Mouse (Mus musculus) layer of hippocampus, adult 9-10 months (tissue): ENCODE data around the gene Msx1.

Source experiments
- DNase-seq: peaks from one replicate; pipeline ENCODE4 v3.0.0; 2022; ENCODE audit warnings: low spot score

The Msx1 gene

DNA sequence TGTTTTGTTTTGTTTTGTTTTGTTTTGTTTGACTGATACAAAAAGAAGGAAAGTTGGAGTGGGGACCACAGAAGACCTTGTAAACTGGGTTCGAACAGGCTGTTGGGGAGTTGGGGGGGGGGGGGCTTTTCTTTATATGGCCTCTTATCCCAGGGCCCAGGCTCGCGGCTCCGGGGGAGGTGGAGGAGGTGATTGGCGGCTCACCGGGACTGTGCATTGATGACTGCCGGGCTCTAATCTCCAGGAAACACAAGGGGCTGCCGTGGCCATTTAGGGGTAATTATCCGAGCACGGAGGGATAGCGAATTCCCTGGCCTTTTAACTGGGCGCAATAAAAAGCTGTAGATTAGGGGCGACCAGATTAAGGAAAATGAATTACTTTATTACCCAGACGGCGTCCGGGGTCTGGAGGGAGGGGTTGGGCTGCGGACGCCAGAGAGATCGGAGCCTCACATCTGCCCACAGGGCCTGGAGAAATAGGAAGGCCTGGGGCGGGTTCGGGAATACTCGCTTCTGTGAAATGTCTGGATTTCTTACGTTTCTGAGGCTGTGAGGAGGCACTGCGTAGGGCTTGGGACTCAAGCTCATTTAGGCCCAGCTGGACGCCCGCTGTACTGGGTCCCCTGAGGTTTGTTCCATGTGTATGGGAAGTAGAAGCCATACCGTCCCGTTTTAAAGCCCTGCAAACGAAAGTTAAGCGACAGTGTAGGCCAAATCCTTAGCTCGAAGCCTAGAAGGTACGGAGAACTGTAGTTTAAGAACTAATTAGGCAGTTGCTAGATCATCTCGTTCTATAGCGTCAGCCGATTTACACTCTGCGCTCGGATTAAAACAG, 1.4 kb upstream of the Msx1 start:
- no peak for DNase-seq

DNA sequence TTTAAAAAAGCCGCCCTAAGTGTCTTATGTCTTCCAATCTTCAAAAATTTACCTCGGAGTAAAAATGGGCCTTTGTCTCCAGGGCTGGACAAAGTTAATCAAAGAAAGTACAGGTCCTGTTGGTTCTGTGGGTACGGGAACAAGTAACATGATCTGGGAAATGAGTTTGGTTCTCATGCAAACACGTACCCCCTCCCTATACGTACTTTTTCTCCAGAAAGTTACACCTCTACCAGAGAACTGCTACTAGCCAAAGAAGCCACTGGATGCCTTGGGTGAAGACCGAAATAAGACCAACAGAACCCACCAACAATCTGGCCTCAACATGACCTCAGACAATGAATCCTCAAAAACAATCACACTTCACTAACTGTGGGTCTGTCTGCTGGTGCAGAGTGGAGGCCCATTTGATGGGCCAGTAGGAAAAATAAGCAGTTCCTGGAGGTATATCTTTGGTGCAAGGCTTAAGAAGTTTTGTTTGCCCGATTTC, 773 bp upstream of the Msx1 start:
- no peak for DNase-seq

DNA sequence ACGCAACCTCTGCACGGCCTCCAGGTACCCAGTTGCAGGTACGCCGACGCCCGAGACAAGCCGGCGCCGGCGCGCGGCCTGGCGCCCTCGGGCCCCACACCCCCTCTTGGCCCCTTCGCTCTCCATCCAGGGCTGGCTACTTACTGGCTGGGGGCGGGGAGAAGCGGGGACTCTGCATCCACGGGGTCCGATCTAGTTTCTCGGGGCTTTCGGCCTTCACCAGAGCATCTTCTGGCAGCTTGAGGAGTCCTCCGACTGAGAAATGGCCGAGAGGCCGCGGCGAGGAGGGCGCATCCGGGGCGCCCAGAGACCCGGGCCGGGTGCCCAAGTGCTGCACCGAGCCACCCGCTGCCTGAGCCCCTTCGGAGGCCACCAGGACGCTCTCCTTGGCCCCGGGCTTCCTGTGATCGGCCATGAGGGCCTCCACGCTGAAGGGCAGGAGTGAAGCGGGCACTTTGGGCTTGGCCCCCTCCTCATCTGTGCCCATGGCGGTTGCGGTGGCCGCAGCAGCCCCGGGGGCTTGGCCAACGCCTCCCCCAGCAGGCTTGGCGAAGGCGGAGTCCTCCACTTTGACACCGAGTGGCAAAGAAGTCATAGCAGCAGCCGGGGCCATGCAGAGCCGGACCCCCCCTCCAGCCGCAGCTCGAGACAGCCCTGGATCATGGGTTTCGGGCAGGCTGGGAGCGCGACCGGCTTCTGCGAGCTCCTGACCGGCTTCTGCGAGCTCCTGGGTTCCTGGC, 492 bp downstream of the Msx1 start:
- DNase-seq, result no peak

DNA sequence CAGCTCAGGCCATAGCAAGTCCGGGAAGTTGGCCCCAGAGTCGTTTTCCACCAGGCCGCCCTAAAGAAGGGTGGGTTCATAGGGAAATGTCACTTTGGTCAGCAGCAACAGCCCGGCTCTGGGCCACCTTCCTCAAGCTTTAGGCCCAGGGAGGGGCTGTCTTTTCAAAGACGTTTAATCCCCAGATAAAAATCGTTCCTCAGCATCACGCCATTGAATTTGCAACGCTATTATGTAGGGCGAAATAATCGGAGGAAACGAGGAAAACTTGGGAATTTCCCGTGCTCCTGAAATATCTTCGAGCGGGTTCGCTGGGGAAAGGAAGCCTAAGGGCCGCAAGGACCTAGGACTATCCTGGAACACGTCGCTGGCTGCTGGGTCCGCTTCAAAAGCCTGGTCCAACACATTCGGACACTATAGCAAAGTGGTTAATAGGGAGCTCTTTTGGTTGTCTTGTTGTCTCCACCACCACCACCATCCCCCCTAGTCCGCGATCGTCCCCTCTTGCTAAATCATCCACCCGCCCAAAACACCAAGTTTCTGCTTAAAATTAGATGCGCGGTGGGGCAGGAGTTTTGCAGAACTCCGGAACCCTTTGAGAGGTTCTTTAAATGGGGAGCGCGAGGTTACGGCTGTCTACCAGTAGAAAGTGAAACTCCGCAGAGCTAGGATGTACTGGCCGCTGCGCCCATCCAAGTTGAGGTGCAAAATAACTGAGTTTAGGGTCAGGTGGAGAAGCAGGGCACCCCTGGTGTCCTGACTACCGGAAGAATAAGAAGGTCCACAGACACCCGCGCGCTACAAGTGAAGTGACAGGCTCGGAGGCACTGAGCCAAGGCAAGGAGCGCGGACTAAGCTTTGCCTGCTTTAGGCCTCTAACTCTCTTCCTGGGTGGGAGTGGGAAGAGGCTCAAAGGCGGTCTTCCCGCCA, 1.3 kb downstream of the Msx1 start:
- DNase-seq, result no peak

DNA sequence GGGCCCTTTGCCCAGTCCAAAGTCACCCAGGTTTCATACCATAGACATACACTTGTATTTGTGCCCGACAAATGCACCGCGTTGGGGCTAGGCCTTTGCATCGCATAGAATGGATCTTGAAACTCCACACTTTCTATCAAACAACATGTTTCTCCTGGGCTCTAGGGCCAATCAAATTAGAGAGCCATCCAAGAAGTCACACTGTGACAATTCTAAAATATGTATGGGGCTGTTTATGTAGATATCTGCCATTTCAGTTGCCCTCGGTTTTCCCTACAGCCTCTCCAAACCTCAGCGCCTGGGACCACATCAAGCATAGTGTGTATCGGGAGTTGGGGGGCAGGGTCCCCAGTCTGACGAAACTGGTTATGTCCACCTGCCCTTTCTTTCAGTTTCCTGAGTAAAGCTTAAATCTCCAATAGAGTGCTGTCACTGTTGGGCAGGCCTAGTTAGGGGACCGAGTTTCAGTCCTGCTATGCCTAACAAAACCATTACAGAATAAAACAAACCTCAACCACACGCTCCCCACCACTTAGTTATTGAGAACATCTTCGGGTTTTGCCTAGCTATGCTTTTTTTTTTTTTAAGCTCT, 2.2 kb downstream of the Msx1 start:
- no peak for DNase-seq

DNA sequence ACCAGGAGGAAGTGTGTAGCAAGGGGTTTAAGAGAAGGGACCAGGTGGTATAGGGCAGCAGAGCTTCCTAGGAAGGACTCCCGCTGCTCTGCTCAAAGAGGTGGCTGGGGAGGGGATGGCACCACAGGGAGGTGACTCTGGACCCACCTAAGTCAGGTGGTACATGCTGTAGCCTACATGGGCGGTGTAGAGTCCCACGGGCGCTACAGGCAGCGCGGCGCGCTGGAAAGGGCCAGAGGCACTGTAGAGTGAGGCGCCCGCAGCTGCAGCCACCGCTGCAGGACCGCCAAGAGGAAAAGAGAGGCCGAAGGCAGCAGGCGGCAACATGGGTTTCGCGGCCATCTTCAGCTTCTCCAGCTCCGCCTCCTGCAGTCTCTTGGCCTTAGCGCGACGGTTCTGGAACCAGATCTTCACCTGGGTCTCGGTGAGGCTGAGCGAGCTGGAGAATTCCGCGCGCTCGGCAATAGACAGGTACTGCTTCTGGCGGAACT, 3.2 kb downstream of the Msx1 start:
- no peak for DNase-seq

DNA sequence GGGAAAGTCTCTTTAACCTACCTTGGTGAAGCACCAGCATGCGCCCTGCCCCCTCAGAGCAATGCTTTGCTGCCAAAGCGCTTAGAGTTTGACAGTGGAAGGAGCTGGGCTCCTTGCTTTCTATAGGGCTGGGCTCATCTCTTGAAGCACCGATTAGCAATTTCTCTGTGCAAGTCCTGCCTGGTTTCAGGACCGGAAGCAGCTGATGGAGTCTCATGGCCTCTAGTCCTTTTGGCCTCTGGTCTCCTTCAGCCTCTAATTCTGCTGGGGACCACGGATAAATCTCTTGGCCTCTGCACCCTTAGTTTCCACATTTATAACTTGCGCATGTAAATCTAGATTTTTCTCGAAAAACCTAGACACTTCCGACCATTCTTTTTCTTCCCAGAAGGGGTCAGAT, 3.7 kb downstream of the Msx1 start:
- DNase-seq, result no peak

DNA sequence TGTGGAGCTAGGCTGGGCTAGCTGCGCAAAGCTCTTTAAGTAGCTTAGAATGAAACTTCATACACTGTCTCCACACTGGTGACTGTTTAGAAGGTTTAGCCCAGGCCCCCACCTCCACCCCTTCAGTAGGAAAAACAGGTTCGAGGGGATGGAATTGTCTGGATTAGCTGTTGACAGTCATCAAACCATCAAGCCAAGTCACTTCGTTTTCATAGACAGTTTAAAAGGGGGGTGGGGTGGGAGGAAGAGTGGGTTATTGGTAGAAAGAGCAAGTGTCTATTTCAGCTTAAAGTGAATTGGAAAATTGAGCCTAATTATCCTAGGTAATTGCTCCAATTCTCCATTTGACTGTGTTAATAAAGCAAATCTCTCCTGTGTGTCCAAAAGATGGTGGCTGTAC, 4.4 kb downstream of the Msx1 start:
- no peak for DNase-seq

DNA sequence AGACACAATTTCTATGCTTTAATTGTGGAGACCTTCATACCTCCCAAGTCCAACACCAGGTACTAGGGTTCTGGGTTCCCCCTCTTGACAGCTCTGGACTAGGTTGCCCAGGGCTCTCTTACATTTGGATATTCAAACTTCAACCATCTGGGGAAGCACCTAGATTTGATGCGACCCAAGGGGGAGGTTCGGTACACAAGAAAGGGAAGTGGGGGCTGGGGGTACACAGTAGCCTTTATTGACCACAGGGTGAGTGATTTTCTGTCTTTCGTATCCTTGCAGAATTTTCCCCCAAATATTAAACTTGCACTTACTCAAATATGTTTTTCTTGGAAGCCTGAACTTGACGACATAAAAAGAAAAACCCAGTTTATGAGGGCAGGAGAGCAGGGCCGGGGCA, 4.8 kb downstream of the Msx1 start:
- DNase-seq, result no peak

DNA sequence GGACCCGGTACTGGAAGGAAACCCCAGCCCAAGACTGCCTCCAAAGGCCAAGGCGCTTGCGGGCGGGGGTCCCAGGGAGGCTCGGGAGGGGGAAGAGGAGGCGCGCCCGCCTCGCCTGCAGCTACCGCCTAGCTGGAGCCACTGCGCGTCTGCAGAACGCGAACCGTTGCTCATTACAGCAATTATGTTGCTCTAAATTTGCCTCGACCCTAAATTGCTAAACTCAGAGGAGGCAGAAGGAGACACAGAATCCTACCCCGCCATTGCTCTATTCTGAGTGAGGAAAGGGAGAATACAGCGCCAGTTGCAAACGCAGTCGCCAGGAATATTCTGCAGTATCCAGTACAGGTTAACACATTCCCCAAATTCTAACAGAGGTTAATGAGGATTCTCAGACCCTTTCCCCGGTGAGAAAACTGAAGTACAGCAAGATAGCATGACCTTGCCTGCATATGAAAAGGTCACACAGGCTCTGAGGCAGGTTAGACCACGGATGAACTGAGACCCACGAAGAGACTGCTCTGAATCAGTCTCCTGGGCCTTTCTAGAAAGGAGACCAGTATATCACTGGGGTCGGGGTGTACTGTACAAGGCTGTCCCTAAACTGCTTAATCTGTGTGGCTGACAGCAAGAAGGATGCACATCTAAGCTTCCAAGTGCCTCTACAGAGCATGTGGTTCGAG, 5.7 kb downstream of the Msx1 start:
- no peak for DNase-seq

DNA sequence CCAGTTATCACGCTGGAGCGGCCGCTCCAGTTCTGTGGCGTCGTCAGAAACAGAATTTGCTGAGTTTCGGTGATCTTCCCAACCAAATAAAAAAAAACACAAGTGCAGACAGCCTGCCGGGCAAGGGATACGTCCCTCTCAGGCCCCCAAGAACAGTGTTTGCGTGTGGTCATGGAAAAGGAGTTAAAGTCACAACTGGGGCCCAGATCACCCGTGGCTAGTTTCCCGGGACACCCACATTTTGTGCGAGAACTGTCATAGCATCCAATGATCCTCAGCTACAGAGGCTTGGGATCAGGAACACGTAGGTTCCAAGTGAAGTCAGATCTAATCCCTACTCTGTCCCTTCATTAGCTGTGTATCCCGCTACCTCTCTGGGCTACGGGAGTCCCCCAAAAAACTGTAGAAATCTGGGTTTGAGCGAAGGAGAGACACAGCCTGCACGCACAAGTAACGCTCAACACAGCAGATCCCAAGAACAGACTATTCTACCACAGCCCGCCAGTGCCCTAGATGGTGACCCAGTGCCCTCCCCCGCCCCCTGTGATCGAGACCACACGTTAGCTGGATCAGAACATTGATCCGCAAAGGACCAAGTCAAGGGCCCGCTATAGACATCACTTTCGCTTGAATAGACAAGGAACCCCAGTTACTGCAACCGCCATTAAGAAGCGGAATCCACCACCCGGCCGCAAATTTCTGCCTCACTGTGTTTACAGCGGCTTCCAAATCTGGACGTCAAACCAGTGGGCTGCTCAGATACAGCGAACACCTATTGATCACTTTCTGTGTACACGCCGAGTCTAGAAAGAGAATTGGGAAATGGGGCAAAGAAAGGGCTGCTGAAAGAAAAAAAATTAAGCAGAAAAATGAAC, 6.5 kb downstream of the Msx1 start:
- no peak for DNase-seq

DNA sequence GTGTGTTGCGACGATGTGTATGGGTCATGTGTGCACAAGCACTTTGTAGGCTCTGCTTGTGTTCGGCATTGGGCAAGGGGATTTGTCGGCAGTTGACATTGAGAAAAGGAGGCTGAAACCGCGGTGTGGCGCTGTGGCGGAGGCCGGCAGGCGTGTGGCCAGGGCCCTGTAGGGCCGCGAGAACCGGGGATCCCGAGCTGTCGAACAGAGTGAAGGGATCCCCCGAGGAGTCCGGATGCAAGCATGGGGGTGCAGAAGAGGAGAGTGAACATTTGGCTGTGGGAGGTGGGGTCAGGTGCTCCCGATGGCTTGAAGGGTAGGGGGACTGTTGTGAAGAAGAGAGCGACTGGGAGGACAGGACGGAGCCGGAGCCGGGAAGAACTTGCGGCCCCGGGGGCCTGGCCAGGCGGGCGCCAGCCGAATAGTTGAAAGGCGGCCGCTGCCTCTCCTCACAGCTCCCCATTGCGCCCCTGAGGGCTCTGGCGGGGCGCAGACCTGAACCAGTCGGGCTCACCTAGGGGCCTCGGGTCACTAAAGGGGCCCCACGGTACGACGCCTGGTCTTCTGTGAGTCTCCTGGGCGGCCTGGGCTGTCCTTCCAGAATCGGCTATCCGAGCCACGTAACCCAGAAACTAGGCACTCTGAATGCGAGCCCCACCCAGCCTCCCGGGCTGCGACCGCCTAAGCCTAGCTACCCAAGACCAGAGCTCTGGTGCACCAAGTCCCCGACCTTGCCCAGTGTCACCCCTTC, 7.3 kb downstream of the Msx1 start:
- no peak for DNase-seq

DNA sequence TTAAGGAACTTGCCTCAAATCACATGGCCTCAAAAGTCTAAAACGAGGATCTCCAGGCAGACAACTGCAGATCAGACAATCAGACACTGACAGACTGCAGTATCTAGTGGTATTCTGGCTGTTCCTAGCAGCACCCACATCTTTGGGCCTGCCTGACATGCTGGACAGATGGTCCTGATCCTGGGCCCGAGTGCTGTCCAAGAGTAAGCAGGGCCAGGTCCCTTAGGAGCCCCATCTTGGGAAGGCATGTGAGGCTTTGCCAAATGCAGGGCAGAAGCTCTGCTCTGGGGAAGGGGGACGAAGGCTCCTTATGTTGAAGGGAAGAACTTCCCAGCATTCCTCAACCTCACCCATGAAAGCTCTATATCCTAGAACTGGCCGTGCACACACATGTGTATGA, 8.5 kb downstream of the Msx1 start:
- no peak for DNase-seq

DNA sequence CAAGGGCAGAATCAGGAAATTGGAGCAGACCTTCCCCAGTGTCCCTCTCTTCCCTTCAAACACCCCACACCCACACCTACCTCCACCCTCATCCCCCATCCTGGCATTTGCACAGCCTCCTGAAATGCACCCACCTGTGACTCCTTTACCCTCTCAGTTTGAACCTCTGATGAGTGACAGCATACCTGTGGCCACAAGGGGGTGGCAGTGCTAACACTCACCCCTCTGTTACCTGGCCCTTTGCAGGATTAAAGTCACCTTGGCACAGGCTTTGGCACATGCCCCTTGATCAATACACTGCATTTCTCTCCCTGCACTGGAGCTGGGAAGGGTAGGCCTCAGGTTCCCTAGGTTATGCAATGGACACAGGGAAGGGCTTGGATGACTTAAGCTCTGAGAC, 10.2 kb downstream of the Msx1 start:
- DNase-seq, result no peak

DNA sequence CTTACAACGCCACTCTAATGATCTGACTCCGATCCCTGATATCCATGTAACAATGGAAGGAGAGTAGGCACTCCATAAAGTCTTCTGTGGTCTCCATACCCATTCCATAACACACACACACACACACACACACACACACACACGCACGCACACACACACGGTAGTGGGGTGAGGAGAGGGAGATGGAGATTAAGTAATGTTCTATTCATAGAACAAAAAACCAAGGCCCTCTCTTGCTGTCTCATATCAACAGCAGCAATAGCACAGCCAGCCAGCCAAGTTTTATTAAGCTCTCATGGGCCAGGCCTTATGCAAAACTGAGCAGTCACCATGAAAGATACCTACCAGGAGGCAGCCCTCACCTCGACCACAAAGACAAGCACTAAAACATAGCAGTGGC, 19.1 kb downstream of the Msx1 start:
- no peak for DNase-seq

DNA sequence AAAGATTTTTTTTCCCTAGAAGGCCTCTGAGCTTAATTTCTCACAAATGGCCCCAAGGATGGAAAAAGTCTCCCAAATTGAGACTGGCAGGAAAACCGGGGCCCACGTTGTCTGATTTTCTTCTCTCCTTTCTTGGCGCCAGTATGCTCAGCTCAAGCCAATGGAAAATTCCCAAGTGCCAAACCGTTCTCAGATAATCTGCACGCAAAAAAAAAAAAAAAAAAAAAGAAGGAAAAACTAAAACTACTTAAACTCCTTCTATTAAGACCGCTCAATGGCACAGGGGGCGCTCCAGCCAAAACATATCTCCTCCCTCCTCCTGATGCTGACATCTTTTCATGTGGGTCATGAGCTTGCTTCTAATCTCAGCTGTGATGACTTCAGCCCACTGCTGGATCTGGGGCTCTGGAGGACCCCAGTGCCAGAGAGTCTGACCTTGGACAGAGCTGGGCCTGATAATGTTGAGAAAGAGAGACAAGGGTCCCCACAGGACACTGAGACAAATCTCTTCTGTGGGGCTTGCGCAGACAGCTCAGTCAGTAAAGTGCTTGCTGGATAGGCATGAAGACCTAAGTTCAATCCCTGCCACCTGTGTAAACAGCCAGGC, 19.8 kb downstream of the Msx1 start:
- no peak for DNase-seq

DNA sequence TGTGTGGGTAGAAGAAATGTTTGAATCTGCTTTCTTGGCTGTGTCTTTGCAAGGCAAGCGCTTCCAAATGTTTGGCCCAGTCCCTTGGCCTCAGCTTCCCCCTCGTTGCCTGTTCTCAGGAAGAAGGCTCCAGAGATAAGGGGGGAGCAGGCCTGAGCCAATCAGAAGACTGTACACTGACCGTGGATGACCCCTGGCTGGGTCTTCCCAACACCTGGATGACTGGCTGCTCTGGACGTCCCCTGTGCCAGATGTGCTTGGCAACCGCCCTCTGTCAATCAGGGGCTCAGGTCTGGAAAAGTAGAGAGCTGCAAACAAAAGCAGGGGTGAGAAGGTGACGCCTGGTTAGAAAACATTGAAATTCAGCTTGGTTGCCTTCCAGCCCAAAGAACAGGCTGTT, 27.1 kb downstream of the Msx1 start:
- no peak for DNase-seq

DNA sequence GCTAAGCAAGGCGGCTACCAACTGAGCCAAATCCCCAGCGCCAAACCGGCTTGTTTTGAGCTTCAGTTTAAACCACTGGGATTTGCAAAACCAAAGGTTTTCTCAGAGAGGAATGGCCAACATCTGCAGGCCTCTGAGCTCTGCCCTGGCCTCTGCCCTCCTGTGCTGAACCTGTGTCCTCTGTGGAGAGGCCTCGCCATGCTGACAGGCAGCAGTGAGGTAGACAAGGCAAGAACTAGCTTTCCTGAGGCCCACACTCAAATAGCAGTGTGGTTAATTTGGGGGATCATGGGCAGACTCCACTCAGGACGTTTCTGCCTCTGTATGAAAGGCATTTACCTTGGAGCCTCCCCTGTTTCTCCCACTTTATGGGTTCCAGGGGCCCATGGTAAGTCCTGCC, 27.6 kb downstream of the Msx1 start:
- DNase-seq, result no peak

DNA sequence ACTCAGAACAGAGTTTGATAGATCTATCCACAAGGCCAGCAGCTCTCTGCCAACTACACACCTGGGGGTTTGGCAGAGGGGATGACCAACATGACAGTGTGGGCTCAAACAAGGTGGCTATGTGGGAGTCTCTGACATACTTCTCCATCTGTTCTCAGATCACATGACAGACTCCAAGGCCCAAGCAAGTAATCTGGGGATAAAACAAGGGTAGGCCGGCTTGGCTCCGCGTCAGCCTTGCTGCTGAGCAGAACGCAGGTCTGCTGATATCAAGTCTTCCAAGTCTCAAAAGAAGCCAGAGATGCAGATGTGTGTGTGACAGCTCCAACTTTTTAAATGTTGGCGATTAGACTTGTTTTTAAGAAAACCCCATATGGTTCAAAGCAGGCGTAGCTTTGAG, 28.7 kb downstream of the Msx1 start:
- DNase-seq, result no peak
